Mouse (Mus musculus) ovary, postnatal 36 days (tissue): ENCODE data around the gene Aox4.

Experiments used
- DNase-seq: peaks from one replicate; pipeline ENCODE4 v3.0.0; 2022; ENCODE audit warnings: low spot score, mixed read lengths

Aox4 gene

DNA sequence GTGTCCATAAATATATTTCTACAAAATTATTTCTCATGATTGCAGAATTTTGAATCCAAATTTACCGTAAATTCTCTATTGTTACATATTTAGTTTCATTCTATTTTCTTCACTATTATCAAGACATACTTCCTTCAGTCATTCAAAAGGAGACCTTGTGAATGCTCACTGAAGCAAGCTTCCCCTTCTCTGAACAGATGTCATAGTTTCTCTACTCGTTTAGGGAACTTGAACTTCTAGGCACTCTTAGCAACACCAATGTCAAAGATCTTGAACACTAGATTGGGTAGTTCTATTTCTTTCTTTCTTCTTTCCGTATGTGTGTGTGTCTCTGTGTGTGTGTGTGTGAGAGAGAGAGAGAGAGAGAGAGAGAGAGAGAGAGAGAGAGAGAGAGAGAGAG is 34.3 kb downstream of the Aox4 start:
- no peak for DNase-seq

DNA sequence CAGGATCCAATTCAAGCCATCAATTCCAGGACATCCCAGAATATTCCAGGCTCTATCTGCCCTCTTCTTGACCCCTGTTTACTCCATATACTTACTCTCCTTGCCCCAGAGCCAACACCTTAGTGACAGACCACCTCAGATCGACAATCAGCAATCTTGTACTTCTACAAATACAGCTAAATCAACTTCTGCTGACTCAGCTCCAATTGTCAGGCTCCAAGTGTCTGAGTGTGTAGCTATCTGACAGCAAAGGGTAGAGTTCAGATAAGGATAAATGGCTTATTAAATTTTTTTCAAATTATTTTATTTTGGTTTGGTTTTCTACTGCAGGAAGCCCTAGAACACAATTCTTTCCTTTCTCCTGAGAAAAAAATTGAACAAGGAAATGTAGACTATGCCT is 38.3 kb downstream of the Aox4 start:
- DNase-seq, result no peak

DNA sequence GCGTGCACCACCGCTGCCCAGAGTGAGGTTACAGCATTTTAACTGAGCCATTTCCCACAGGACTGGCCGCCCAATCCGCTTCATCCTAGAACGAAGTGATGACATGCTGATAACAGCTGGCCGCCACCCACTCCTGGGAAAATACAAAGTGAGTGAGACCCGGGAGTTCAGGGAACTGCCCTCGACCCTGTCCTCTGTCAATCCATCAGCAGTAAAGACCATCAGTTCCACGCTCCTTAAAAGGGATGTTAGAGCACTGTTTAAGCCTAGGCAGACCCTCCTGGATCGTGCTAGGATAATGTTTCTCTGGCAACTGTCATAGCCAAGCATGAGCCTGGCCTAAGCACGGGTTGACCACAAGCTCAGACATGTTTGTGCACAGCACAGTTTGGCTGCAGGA is 43.3 kb downstream of the Aox4 start:
- DNase-seq, result no peak

DNA sequence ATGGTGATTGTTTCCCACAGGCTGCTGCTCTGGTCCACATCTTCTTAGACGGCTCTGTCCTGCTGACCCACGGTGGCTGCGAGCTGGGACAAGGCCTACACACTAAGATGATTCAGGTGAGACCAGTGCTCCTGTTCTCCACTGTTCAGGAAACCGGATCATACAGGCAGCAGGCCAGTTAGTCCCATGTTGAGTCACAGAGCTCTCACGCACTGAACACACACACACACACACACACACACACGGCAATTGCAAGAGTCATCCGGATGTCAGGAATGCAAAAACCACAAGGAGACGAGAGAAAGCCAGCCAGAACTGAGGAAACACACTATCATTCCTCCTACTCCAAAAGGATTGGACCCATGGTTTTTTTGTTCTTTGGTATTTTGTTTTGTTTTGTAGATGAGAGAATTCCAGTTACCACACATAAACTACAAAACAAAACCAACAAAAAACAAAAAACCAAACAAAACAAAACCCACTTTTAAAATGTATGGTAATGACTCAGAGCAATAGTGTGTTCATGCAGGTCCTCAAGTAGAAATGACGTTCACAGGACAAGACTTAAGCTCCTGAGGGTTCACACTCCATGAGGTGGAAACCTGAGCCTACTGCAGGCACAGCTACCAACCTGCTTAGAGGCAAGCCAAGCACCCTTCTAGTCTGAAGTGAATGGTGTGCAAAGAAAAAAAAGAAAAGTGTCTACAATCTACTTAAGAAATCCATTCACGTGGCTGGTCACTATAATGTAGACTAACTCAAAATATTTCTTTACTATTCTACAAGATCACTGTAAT is 47.2 kb downstream of the Aox4 start:
- DNase-seq, result no peak

DNA sequence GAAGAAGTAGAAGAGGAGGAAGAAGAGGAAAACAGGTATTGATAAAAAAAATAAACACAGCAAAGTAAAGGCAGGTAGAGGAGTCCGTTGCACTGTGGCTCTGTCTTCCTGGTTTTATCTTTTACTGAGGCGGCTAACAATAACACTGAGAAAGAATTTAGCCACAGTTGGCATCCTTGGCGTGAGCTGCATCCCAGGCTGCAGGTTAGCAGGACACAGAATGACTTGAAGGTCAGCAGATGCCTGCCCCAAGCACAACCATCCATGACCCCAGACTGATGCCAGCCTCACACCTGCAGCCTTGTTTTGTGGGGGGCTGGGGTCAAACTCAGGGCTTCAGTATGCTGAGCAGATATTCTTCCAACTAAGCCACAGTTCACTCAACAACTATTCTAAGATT is 50.1 kb downstream of the Aox4 start:
- DNase-seq, result no peak

DNA sequence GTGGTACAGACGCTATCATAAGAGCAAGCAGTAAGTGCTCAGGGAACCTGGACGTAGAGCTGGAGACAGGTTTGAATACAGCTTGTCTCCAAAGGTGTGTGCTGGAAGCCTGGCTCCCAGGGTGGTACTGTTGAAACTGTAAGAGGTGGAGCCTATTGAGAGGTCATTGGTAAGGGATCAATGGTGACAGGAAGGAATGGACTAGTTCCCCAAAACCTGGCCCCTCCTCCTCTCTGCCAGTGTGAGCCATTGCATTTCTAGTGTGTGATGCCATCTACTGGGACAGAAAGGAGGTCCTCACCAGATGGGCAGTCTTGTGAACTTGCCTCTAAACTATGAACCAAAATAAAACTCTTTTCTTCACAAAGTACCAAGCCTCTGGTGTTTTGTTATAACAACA is 58.0 kb downstream of the Aox4 start:
- DNase-seq, result no peak

DNA sequence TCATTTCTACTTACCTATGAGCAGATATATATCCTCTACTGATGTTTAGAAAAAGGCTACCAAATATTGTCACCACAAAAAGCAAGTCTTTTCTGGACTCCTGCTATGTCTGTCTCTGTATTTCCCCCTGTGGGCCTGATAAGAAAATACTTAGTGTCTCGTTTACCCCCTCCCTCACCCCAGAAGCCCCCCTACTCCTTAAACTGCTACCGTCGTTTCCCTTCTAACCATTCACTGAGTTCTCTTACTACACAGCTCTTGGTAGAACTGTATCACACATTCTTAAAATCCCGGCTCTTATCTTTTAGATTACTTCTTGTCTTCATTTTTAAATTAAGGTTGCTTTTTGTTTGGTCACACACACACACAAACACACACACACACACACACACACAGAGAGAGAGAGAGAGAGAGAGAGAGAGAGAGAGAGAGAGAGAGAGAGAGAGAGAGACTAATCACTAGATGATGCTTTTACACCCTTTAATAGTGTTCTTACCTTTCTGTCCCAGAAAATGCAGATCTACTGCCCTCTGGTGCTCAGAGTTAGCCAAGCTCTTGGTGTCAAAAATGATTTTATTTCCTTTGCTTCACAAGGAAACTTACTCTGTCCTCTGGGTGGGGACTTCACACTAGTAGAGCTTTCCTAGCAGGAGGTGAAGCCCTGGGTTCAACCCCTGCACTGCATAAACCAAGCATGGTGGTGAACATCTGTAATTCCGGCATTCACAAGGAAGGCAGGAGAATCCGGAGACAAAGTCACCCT is 60.8 kb downstream of the Aox4 start:
- peak; percentile 36 for DNase-seq

DNA sequence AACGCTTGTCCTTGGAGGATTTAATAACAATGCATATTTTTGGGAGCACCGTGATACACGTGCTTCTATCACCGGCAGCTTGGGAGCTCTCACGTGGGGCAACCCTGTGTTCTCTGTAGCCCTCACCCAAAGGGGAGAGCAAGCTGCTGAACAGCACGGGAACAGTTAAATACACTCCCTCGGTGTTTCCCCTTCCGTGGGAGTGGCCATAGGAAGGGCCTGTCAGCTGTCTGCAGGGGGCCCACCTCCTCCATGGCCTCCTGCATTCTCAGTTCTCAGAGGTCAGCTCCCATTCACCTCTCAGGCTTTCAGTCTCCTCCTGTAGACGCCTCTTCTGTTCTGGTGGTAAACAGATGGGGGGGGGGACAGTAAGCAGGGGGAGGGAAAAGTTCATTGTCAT is 65.7 kb downstream of the Aox4 start:
- no peak for DNase-seq

DNA sequence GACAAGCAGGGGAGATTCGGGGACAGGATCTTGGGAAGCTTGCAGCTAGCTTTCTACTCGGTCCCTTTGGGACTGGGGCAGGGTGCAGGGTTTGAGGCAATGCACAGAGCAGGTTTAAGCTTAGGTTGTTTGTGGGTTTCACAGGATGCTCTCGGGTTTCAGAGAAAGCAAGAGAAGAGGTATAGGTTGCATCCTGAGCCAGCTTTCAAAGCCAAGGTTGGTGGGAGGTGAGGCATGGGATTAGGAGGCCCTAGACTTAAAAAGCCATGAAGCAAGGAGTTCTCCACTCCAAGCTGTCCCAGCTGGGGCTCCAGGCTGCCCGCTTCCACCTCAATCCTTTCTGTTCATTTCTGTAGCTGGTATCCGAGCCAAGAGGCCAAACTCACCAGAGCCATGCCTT is 67.8 kb downstream of the Aox4 start, which contains the start of gene Aox2:
TSS of gene Aox2 (plus strand) at position 301 of the 400 bp plus-strand sequence.
- DNase-seq, result no peak

DNA sequence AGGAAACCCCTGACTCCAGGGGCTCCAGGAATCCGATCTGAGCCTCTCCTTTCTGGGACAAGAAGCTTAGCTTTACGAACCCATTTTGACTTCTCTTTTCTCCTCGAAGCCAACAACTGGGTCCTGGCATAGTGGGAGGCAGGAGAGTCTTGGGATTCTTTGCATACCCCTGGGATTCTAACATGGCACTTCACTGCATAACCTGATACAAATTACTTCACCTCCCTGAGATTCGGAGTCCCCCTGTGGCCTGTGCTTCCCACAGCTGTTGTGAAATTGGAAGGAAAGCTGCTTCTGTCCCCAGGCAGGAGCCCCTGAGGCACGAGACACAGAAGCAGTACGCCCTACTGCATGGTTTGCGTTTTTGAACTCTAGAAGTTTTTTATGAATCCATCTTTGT is 68.3 kb downstream of the Aox4 start:
- no peak for DNase-seq

DNA sequence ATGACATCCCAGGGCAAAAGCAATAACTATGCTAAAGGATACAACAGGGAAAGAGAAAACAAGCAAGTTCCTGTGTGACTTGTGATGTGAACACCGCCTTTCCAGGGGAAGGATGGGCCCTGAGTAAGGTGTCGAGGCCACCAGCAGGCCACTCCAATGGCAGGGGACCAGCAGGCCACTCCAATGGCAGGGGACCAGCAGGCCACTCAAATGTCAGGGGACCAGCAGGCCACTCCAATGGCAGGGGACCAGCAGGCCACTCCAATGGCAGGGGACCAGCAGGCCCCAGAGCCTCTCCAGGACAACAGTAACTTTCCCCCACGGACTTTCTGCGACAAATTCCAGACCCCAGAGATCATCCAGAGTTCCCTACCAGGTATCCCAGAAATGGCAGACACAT is 70.2 kb downstream of the Aox4 start:
- DNase-seq, result no peak

DNA sequence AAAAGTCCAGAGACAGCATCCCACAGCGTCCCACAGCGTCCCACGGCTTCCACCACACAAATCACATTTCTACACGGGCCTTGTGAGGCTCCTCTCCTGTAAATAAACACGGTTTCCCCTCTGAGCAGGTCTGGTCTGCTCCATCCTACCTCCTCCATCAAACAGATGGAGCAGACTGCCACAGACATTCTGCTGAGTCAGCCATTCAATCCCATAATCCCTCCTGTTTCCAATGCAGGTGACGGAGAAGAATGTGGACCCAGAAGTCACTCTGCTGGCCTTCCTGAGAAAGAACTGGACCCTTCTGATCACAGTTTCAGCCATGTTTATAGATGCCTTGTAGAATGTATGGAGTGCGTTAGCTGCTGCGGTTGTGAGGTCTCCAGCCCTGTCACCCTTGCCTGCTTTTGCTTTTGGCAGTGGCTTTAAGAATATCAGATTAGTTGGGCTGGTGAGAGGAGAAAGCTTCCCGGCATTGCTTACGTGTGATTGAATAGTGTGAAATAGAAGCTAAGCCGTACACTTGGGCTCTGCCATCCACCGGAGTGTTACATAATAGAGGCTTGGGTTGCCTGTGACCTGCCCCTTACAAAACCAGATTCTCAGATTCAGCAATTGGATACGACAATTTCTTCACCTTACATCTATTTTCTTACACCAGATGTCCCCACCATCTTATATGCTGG is 70.9 kb downstream of the Aox4 start:
- no peak for DNase-seq

DNA sequence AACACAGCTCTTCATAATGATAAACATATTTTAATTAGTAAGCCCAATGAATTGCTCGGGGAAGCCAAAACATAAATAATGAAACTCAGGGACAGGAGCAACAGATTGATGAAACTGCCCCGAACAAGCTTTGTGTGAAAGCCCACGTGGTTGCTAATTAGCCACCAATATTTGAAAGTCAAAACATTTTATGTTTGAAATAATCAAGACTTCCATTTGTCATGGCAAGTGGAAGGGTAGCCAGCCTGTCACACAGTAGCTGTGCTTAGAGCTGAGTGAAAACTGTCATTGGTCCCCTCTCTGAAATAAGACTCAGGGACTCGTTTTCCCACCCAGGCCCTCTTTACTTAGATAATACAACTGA is 71.4 kb downstream of the Aox4 start:
- no peak for DNase-seq

DNA sequence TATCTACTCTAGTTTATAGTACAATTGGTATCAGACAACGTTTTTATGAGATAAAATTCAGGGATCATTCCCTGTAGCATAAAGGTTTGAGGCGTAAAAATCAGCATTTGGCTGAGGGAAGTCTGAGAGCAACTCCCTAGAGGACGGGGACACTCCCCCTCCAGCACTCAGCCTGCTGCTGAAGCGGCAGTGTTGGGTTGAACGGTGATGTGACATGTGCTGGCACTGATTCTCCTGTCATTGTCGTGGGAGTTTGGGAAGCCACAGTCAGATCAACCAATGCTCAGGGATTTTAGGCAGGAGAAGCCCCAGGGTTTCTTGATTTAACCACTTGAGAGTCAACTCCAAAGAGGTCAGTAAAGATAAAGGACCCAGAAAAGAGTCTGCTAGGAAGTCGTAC is 74.3 kb downstream of the Aox4 start:
- DNase-seq, result no peak

DNA sequence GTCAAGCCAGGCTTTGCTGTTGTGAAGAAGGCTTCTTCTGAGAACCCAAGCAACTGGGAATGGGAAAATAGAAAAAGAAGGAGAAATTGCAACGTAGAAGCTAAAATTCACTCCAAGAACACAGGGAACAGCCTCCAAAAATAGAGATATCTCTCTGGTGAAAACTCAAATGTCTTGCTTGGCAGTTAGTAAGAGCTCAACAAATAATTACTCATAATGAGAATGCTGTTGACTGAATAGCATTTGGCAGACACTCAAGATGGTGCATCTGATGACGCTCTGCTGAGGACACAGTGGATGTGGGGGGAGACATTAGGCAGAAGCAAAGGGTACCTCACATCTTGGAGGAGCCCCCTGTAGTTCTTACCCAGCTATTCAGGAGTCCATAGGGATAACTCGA is 77.9 kb downstream of the Aox4 start:
- no peak for DNase-seq

DNA sequence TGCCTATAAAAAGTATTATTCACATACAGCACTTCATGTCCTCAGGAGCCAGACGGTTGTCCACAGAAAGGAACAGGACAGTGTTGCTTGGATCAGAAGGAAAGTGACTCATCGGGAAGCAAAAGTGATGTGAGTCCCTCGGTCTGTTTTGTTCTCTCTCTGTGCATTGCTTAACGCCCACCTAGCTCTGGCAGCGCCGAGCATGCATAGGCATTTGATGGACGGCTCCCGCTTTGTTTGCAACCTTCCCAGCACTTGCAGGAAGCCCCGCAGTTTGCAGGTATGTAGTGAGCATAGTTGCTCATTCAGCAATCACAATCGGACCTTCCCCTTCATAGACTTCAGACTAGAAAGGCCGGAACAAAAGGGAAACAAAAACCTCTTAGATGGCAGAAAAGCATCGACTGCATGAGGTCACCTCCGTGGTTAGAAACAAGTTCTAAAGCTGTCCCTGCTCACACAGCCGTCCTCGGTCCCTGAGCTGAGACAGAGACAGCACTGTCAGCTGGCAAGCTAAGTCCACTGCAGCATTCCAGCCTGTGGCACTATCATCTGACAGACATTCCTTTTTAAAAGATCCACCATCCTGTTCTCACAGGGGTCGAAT is 79.8 kb downstream of the Aox4 start:
- DNase-seq, result no peak

DNA sequence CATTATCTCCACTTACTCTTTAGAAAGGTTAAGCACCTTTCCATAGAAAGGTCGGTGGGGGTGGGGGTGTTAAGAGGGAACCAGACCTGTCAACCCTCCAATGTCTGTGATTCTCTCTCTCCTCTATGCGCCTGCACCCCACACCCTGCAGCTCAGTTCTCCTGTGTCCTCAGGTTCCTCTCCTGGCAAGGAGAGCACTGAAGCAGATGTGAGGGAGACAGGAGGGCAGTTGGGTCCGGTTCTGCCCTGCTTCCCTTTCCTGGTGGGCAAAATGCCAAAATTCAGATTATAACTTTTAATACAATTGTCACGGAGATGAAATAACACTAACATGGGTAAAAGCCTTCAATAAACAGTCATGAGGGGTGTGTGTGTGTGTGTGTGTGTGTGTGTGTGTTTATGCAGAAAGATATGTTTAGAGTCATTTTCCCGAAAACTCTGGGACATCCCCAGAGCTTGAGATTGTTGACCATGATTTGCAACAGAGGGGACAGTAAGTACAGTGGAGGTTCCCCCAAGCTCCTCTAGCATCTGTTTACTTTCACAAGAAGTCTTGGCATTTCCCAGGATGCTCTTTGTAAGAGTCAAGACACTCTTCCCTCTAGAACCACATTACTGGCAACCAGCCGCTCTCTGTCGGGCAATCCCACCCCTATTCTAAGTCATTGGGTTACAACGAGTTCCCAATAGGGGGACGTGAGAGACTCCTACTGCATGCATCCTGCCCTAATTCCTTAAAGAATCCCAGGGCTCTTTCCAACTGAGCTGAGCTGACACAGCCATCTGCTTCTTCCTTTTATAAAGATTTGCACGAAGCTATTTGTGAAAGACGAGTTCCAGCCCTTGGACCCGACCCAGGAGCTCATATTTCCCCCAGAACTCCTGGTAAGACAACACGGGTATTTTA is 81.5 kb downstream of the Aox4 start:
- no peak for DNase-seq

DNA sequence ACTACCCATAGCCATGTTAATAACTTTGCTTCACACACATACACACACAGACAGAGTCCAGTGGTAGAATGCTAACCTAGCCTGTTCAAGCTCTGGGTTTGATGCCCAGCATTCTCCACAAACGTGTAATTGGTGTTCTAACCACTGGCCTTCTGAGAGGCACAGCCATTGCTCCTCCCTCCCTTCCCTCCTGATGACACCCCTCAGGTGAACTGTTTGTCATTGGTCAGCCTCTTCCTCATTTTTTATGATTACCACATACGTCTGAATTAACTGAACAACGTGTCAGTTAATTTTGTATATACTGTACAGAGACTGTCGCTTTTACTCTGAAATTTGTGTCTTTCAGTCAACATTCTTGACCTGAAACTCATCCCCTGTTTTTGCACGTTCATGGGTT is 84.5 kb downstream of the Aox4 start:
- no peak for DNase-seq

DNA sequence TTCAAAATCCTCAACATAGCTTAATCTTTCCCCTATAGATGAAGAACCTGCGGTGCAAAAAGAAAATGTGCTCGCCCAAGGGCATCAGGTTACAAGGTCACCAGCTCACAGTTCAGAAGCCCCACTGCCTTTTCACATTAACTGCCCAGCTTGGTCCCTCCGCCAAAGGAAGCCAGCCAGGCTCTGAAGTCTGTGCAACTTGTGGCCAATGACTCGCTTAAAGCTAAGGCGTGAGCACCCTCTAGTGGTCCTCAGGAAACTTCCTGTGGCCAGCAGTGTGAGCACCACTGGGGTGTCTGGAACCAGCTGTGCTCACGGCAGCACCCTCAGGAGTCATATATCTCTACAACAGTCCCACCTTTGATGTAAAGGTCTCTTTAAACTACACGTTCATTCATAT is 86.1 kb downstream of the Aox4 start:
- peak; percentile 69 for DNase-seq

DNA sequence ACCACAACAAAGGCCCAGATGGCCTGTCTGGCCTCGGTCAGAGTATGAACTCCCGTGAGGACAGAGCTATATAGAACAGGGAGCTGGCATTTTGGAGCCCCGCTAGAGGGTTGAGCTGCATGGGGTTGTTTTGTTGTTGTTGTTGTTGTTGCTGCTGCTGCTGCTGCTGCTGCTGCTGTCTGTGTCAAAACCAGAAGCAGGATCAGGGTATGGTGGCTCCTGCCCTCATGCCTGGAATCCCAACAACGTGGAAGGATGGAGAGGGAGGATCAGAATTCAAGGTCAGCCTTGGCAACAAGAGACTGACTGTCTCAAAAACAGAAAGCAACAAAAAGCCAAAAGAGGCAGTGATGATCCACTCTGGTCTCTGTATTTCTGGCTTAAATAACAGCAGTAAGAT is 86.6 kb downstream of the Aox4 start:
- no peak for DNase-seq

DNA sequence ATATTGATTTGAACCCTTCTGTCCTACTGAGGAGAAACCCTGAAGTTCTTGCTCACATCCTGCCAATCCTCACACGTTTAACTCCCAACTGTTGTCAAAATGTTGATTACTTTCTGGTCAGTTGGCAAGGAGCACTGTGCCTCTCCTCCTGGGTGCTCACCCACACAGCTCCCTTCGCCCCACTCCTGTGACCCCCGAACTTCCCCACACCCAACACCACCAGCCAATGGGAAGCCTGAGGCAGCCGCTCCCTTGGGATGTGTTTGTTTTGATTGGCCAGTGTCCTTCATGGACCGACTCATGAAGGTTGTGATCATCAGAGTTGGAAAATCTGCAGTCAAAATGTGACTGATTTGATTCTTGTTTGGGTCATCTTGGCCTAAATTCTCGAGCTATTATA is 88.2 kb downstream of the Aox4 start:
- DNase-seq, result peak; percentile 51

DNA sequence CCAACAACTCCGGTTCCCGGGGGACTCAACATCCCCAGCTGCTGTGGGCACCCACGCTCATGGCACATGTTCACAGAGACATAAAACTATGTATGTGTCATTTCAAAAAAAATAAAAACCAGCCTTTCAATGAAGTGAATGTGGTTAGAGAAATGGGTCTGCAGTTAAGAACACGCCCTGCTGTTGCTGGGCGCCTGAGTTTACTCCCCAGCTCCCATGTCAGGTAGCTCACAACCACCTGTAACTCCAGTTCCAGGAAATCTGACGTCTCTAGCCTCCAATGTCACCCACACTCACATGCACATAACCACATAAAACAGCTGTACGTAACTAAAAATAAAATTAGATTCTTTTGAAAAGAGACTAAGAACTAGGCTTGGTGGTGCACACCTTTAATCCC is 90.9 kb downstream of the Aox4 start:
- DNase-seq, result no peak
